In the genomic region with DNA sequence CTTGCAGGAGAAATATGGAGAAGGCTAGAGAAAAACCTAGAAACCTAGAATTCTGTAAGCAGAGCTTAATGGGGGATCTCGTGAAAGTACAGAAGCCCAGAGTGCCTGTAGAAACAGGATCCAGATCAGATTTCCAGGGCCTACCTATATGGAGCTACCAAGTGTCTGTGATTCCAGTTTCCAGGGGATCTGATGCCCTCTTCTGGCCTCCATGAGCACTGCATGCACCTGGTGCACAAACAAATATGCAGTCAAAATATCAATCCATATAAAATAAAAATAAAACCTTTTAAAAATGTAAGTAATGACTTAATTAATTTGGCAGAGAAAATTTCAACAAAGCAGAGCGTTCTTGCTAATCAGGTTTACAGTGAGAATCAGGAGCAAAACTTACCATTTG, we compare ENCODE assay signal across 10 mouse cellular contexts. TPM values are rescaled to one million over a fixed set of nuclear protein-coding genes. Genes with fewer than 3 reads are reported as not detected.
DNase-seq lines count a peak whose midpoint lies in the region; ATAC-seq and TF ChIP-seq lines count a peak whose summit lies in the region.
"Had no signal": no experiment of that assay in that cellular context is flagged by ENCODE, and none has a peak within 500 bp of the region (broad histone marks: within the 10 kb centered on the region; RNA-seq: fewer than 3 reads in every experiment).

No protein-coding gene starts in this region.

- no peaks in the 10 kb centered on the region for H3K9me3 ChIP-seq in lung, postnatal 0 days (ENCODE audit: low read length)
- no peaks in the 10 kb centered on the region for H3K9me3 ChIP-seq in limb, embryonic 11.5 days (ENCODE audit: control insufficient read depth, low read length)
- H3K9me3 ChIP-seq: liver, embryonic 15.5 days had no signal

- no peaks in the 10 kb centered on the region for H3K27me3 ChIP-seq in heart, adult 2 months (ENCODE audit: control insufficient read depth, insufficient read depth, low read length)
- no peaks in the 10 kb centered on the region for H3K27me3 ChIP-seq in lung, postnatal 0 days (replicated peaks; ENCODE audit: insufficient read depth, low read length)
- no peaks in the 10 kb centered on the region for H3K27me3 ChIP-seq in limb, embryonic 11.5 days (ENCODE audit: control insufficient read depth, insufficient read depth, low read length)
- H3K27me3 ChIP-seq: liver, embryonic 15.5 days had no signal

- no peak overlapping the region for H3K4me3 ChIP-seq in heart, adult 2 months
- H3K4me3 ChIP-seq in lung, postnatal 0 days (ENCODE audit: low read depth, low read length), result no peak overlapping the region
- H3K4me3 ChIP-seq in limb, embryonic 11.5 days (ENCODE audit: low read depth, low read length), result no peak overlapping the region
- H3K4me3 ChIP-seq: liver, embryonic 15.5 days had no signal

- no peak overlapping the region for H3K4me2 ChIP-seq in lung, postnatal 0 days (replicated peaks; ENCODE audit: low read depth, low read length)
- no peak overlapping the region for H3K4me2 ChIP-seq in limb, embryonic 11.5 days (ENCODE audit: low read depth, severe bottlenecking)
- H3K4me2 ChIP-seq: liver, embryonic 15.5 days had no signal

- H3K79me2 ChIP-seq in heart, adult 2 months (replicated peaks; ENCODE audit: control insufficient read depth, insufficient read depth, low read length), result no peaks in the 10 kb centered on the region

- no peak for DNase-seq in heart, adult 2 months
- no peak for DNase-seq in heart, adult 9 months (ENCODE audit: low spot score in 2 of 2)
- DNase-seq in lung, postnatal 0 days (ENCODE audit: low spot score), result peak; percentile 11
- DNase-seq in lung, postnatal 10 days, result no peak
- DNase-seq in NIH3T3 (ENCODE audit: low read depth), result peak; percentile 49
- peak; percentile 64 for DNase-seq in limb, embryonic 11.5 days (ENCODE audit: low spot score)
- no peak for DNase-seq in ovary, adult 18-20 months (ENCODE audit: low spot score)
- no peak for DNase-seq in lung, postnatal 36 days

- intact Hi-C loops in heart, adult 2 months (cut with DNase I), result loop anchor here (5.0 kb wide), 1 partner anchor 235 kb away; no protein-coding TSS in a partner anchor

- H3K9ac ChIP-seq in heart, adult 2 months (ENCODE audit: low read depth, low read length), result no peak overlapping the region
- no peak overlapping the region for H3K9ac ChIP-seq in lung, postnatal 0 days (replicated peaks; ENCODE audit: low read depth)
- no peak overlapping the region for H3K9ac ChIP-seq in limb, embryonic 11.5 days (ENCODE audit: low read length)
- H3K9ac ChIP-seq: liver, embryonic 15.5 days had no signal

- no peak for ATAC-seq in lung, postnatal 0 days
- ATAC-seq in limb, embryonic 11.5 days (ENCODE audit: insufficient number of reproducible peaks, low FRiP score, low TSS enrichment, low read depth), result no peak

- TF ChIP-seq EP300 in heart, adult 2 months (IDR thresholded peaks at IDR 0.05; ENCODE audit: insufficient read depth, low read depth, low read length), result no peak
- TF ChIP-seq EP300 in lung, postnatal 0 days (IDR thresholded peaks at IDR 0.05), result no peak

- no peaks in the 10 kb centered on the region for H3K36me3 ChIP-seq in heart, adult 2 months (ENCODE audit: control insufficient read depth, insufficient read depth, low read length)
- H3K36me3 ChIP-seq in lung, postnatal 0 days (ENCODE audit: insufficient read depth, low read length), result no peaks in the 10 kb centered on the region
- no peaks in the 10 kb centered on the region for H3K36me3 ChIP-seq in limb, embryonic 11.5 days (ENCODE audit: control insufficient read depth, insufficient read depth, low read length)
- H3K36me3 ChIP-seq: liver, embryonic 15.5 days had no signal

- peak; percentile 68 for TF ChIP-seq CTCF in heart, adult 2 months (IDR thresholded peaks at IDR 0.05)
- peak; percentile 58 for TF ChIP-seq CTCF in lung, postnatal 0 days (IDR thresholded peaks at IDR 0.05)

- WGBS in heart, adult 2 months, result 55% methylated on average over 2 of the region's 2 CpGs
- WGBS in lung, postnatal 0 days, result 44% methylated on average over 2 of the region's 2 CpGs
- WGBS in limb, embryonic 11.5 days, result 50% methylated on average over 2 of the region's 2 CpGs

- H3K4me1 ChIP-seq in heart, adult 2 months (ENCODE audit: control insufficient read depth, insufficient read depth, low read length), result no peaks in the 10 kb centered on the region
- H3K4me1 ChIP-seq in lung, postnatal 0 days (ENCODE audit: insufficient read depth, low read depth, low read length), result no peaks in the 10 kb centered on the region
- no peaks in the 10 kb centered on the region for H3K4me1 ChIP-seq in limb, embryonic 11.5 days (ENCODE audit: control insufficient read depth, insufficient read depth, low read length)
- H3K4me1 ChIP-seq: liver, embryonic 15.5 days had no signal

- H3K27ac ChIP-seq in heart, adult 2 months, result no peak overlapping the region
- no peak overlapping the region for H3K27ac ChIP-seq in lung, postnatal 0 days (ENCODE audit: low read length)
- no peak overlapping the region for H3K27ac ChIP-seq in limb, embryonic 11.5 days (replicated peaks; ENCODE audit: low read depth, low read length)
- H3K27ac ChIP-seq: liver, embryonic 15.5 days had no signal

- no peak for TF ChIP-seq POLR2A in heart, adult 2 months (IDR thresholded peaks at IDR 0.05; ENCODE audit: insufficient read depth, low read depth, low read length)

RNA-seq across cellular contexts. Expression of a gene that starts 1.9 kb away (rescaled TPM):
- total RNA-seq in heart, adult 2 months (2021), result under 1 TPM in 1 of 2 experiments, not detected in 1; 0.73 TPM
- polyA plus RNA-seq in heart, adult 2 months (2012; rRNA removed), result not detected in 2 replicates
- polyA plus RNA-seq in lung, postnatal 0 days (2015; fragmentation: Nextera tagmentation; extraction: Ambion mirVana), result not detected in 2 replicates
- polyA plus RNA-seq in limb, embryonic 11.5 days (2014; fragmentation: Nextera tagmentation; extraction: Ambion mirVana), result not detected in 2 replicates
- total RNA-seq: hematopoietic stem cell, adult 5-6 weeks had no signal
- polyA plus RNA-seq: liver, embryonic 15.5 days had no signal

RNA-seq across cellular contexts. Expression of a gene that starts 7.7 kb away (rescaled TPM):
- total RNA-seq in heart, adult 2 months (2021), result 10 to 100 TPM; 18.1 to 22.9 TPM
- 6.9 and 11.4 TPM in 2 replicates for polyA plus RNA-seq in heart, adult 2 months (2012; rRNA removed)
- polyA plus RNA-seq in lung, postnatal 0 days (2015; fragmentation: Nextera tagmentation; extraction: Ambion mirVana), result 12.7 and 16.0 TPM in 2 replicates
- 16.3 and 16.8 TPM in 2 replicates for polyA plus RNA-seq in limb, embryonic 11.5 days (2014; fragmentation: Nextera tagmentation; extraction: Ambion mirVana)

RNA-seq across cellular contexts. Expression of a gene that starts 23.5 kb away (rescaled TPM):
- 1 to 10 TPM; 1.2 to 1.4 TPM for total RNA-seq in heart, adult 2 months (2021)
- 0.12 and 0.47 TPM in 2 replicates for polyA plus RNA-seq in heart, adult 2 months (2012; rRNA removed)
- 0.16 TPM in 1 of 2 replicates, not detected in the other for polyA plus RNA-seq in lung, postnatal 0 days (2015; fragmentation: Nextera tagmentation; extraction: Ambion mirVana)
- 0.31 and 0.52 TPM in 2 replicates for polyA plus RNA-seq in limb, embryonic 11.5 days (2014; fragmentation: Nextera tagmentation; extraction: Ambion mirVana)
- total RNA-seq: hematopoietic stem cell, adult 5-6 weeks had no signal
- polyA plus RNA-seq: liver, embryonic 15.5 days had no signal

RNA-seq across cellular contexts. Expression of a gene that starts 44.2 kb away (rescaled TPM):
- total RNA-seq in heart, adult 2 months (2021), result 10 to 100 TPM; 11.4 to 13.5 TPM
- polyA plus RNA-seq in heart, adult 2 months (2012; rRNA removed), result 5.9 and 7.4 TPM in 2 replicates
- polyA plus RNA-seq in lung, postnatal 0 days (2015; fragmentation: Nextera tagmentation; extraction: Ambion mirVana), result 46.7 and 60.1 TPM in 2 replicates
- 15.3 and 16.2 TPM in 2 replicates for polyA plus RNA-seq in limb, embryonic 11.5 days (2014; fragmentation: Nextera tagmentation; extraction: Ambion mirVana)
- total RNA-seq: hematopoietic stem cell, adult 5-6 weeks had no signal

Comparison
In these comparisons a context has a peak if more than half of its experiments do, and no peak if none do; other contexts are left out.
1. DNase-seq: peak in lung, postnatal 0 days (single experiment), NIH3T3 (single experiment) and limb, embryonic 11.5 days (single experiment); none in heart, adult 2 months (0 of 2), heart, adult 9 months (0 of 2), lung, postnatal 10 days (single experiment), ovary, adult 18-20 months (single experiment) and lung, postnatal 36 days (single experiment).